Mouse (Mus musculus) right cerebral cortex, postnatal 25 days (tissue): Measurements from ENCODE around the gene Vps26a.
"Not testable (repeated sequence)": the region's sequence is repeated elsewhere in the genome, so short reads cannot be mapped to it uniquely, and the experiment has no call there.

Source experiments
- DNase-seq: peaks from one replicate; pipeline ENCODE4 v3.0.0; 2022

Gene Vps26a

GRCm38 (mm10) chr10:62500088-62500915, 13.7 kb upstream of the Vps26a start:
- peak; percentile 44 for DNase-seq

- DNase-seq, result not testable (repeated sequence)
These were observed 5.1 kb upstream of the Vps26a start for GRCm38 (mm10) chr10:62491681-62492080.

- peak; percentile 14 for DNase-seq
These were observed 1.7 kb upstream of the Vps26a start for GRCm38 (mm10) chr10:62488266-62488665.

- no peak for DNase-seq
These were observed 575 bp downstream of the Vps26a start for GRCm38 (mm10) chr10:62485878-62486582.

- no peak for DNase-seq
These were observed 5.3 kb downstream of the Vps26a start for GRCm38 (mm10) chr10:62481108-62481852.

- DNase-seq, result no peak
These were observed 9.6 kb downstream of the Vps26a start for GRCm38 (mm10) chr10:62476980-62477379.

- no peak for DNase-seq
These were observed 11.7 kb downstream of the Vps26a start for GRCm38 (mm10) chr10:62474944-62475343.

- no peak for DNase-seq
These were observed 15.5 kb downstream of the Vps26a start for GRCm38 (mm10) chr10:62471105-62471504.

GRCm38 (mm10) chr10:62469736-62470135, 16.9 kb downstream of the Vps26a start:
- DNase-seq, result no peak

- DNase-seq, result no peak
These were observed 25.3 kb downstream of the Vps26a start for GRCm38 (mm10) chr10:62461321-62461720.

- DNase-seq, result not testable (repeated sequence)
These were observed 34.6 kb downstream of the Vps26a start for GRCm38 (mm10) chr10:62452001-62452400.

- DNase-seq, result no peak
These were observed 36.3 kb downstream of the Vps26a start for GRCm38 (mm10) chr10:62450280-62450640.

GRCm38 (mm10) chr10:62449364-62450279, 37.0 kb downstream of the Vps26a start, which contains the start of the genes 4930507D05Rik and Supv3l1:
Gene 4930507D05Rik, plus strand, starts transcription at chr10:62449489.
Gene Supv3l1, minus strand, starts transcription at chr10:62449738.
- DNase-seq, result peak; percentile 88

- DNase-seq, result no peak
These were observed 56.2 kb downstream of the Vps26a start for GRCm38 (mm10) chr10:62430427-62430826.

- DNase-seq, result no peak
These were observed 61.3 kb downstream of the Vps26a start for GRCm38 (mm10) chr10:62425081-62425871.

GRCm38 (mm10) chr10:62422255-62422654, 64.3 kb downstream of the Vps26a start, which contains the start of gene Hkdc1:
Gene Hkdc1, minus strand, starts transcription at chr10:62422491.
- no peak for DNase-seq

GRCm38 (mm10) chr10:62421127-62421526, 65.5 kb downstream of the Vps26a start:
- no peak for DNase-seq

GRCm38 (mm10) chr10:62420399-62420798, 66.2 kb downstream of the Vps26a start:
- DNase-seq, result no peak

- no peak for DNase-seq
These were observed 67.2 kb downstream of the Vps26a start for GRCm38 (mm10) chr10:62419422-62419821.

GRCm38 (mm10) chr10:62418831-62419356, 67.7 kb downstream of the Vps26a start:
- no peak for DNase-seq

- DNase-seq, result no peak
These were observed 73.0 kb downstream of the Vps26a start for GRCm38 (mm10) chr10:62413606-62413982.
